In the genomic region with DNA sequence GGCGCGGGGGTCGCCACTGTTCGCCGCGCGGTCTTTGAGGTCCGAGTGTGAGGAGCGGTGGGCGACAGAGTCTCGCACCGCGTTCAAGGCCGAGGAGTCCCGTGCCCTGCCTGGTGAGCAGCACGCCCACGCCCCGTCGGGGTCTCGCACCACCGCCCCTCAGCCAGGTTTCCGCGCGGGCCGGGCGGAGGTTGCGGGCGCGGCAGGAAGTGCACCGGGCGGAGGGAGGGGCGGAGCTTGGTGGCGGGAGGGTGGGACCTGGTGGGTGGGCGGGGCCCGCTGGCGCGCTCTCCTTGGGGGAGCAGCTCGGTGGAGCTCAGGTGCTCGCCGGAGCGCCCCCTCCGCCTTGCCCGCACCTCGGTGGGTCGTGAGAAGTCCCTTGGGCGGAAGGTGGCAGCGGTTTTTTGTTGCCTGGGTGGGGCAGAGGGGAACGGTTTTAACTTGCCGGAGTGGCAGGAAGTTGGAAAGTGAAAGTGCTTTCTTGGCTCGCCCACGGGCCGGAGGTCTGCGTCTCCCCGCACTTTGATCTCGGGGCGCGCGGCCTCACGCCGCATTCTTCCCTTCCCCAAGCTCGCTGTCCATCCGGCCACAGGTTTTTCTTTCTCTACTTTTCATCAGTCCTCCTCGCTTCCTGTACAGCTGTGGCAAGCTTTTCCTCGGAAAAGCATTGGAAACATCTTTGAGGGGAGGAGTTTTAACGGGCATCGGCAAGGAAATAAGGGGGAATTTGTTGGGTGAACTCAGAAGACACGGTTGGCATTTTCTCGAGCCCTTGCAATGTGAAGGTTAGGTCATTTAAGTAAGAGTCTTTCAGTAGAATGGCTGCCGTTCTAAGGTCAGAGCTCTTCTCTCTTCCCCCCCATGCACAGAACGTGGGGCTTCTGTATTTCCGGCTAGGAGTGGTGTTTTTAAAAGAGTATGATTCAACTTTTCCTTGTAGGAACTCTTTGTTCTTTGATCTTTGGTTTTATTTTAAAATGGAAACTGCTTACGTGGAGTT, we compare ENCODE assay signal across 8 mouse cellular contexts. TPM values are rescaled to one million over a fixed set of nuclear protein-coding genes. Genes with fewer than 3 reads are reported as not detected.
DNase-seq lines count a peak whose midpoint lies in the region; ATAC-seq lines count a peak whose summit lies in the region.

No protein-coding gene starts in this region.

- peak overlapping the region; percentile 80 for H3K4me2 ChIP-seq in hindbrain, embryonic 12.5 days (replicated peaks)

- H3K4me1 ChIP-seq in hindbrain, embryonic 12.5 days: peaks cover 18% of the 10 kb centered on the region

- H3K9me3 ChIP-seq in hindbrain, embryonic 12.5 days (replicated peaks): no peaks in the 10 kb centered on the region

- peak overlapping the region; percentile 93 for H3K9ac ChIP-seq in hindbrain, embryonic 12.5 days

- ATAC-seq in hindbrain, embryonic 12.5 days (ENCODE audit: low FRiP score): peak; percentile 92

- peak overlapping the region; percentile 98 for H3K27ac ChIP-seq in hindbrain, embryonic 12.5 days

- no peaks in the 10 kb centered on the region for H3K27me3 ChIP-seq in hindbrain, embryonic 12.5 days

- H3K4me3 ChIP-seq in hindbrain, embryonic 12.5 days: peak overlapping the region; percentile 87

- WGBS in hindbrain, embryonic 12.5 days: 1% methylated on average over 66 of the region's 72 CpGs

- H3K36me3 ChIP-seq in hindbrain, embryonic 12.5 days: no peaks in the 10 kb centered on the region

- DNase-seq in NIH3T3 (ENCODE audit: low read depth): peak; percentile 95
- peak; percentile 78 for DNase-seq in cerebellum, adult 9-11 months
- DNase-seq in frontal cortex, postnatal 10 days (ENCODE audit: low spot score in 2 of 2): peak; percentile 67 to 82
- DNase-seq in layer of hippocampus, postnatal 14 days (ENCODE audit: low spot score in 2 of 2): peak; percentile 78 to 79
- peak; percentile 87 for DNase-seq in lung, postnatal 10 days
- DNase-seq in ovary, postnatal 14 days (ENCODE audit: low spot score): peak; percentile 80
- peak; percentile 95 to 97 for DNase-seq in thymus, postnatal 10 days (ENCODE audit: low spot score in 2 of 2)

RNA-seq across cellular contexts. Expression of a gene that starts 0.7 kb away (rescaled TPM):
- 18.5 and 21.7 TPM in 2 replicates for polyA plus RNA-seq in hindbrain, embryonic 12.5 days (2016; fragmentation: Nextera tagmentation; extraction: Ambion mirVana)
- 10 to 100 TPM; 59.1 to 60.4 TPM for total RNA-seq in layer of hippocampus, postnatal 14 days (2021)

RNA-seq across cellular contexts. Expression of a gene that starts 45.4 kb away (rescaled TPM):
- polyA plus RNA-seq in hindbrain, embryonic 12.5 days (2016; fragmentation: Nextera tagmentation; extraction: Ambion mirVana): 5.6 and 6.4 TPM in 2 replicates
- total RNA-seq in layer of hippocampus, postnatal 14 days (2021): 1 to 10 TPM; 2.0 to 2.6 TPM

RNA-seq across cellular contexts. Expression of a gene that starts 59.7 kb away (rescaled TPM):
- 15.4 and 16.2 TPM in 2 replicates for polyA plus RNA-seq in hindbrain, embryonic 12.5 days (2016; fragmentation: Nextera tagmentation; extraction: Ambion mirVana)
- total RNA-seq in layer of hippocampus, postnatal 14 days (2021): 10 to 100 TPM; 42.8 to 50.7 TPM

Comparison
In these comparisons a context has a peak if more than half of its experiments do, and no peak if none do; other contexts are left out.
1. Peak in every context shown above with its lines: DNase-seq, ATAC-seq, H3K4me3 ChIP-seq and H3K27ac ChIP-seq.